Mouse (Mus musculus): Measurements from ENCODE around the gene Ak4.
"Not testable (repeated sequence)": the region's sequence is repeated elsewhere in the genome, so short reads cannot be mapped to it uniquely, and the experiment has no call there.

The Ak4 gene

DNA sequence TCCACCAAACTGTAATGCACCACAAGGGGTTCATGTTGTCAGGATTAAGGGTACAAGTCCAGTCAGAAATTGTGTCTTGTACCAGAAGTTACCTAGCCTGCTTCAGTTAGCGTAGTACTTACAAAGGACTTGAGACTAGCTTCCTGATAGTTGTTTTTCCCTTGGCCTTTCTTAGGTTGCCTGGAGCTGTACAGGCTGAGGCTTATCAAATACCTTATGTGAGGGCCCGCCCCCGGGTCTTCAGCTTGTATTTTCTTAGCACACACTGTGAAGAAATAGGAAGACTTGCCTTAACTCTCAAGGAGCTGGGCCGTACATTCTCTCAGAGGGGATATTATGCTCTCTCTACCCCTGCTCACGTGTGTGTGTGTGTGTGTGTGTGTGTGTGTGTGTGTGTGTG lies 4.5 kb downstream of the Ak4 start:
- no peak for DNase-seq (ENCODE audit: low read depth, low spot score)

DNA sequence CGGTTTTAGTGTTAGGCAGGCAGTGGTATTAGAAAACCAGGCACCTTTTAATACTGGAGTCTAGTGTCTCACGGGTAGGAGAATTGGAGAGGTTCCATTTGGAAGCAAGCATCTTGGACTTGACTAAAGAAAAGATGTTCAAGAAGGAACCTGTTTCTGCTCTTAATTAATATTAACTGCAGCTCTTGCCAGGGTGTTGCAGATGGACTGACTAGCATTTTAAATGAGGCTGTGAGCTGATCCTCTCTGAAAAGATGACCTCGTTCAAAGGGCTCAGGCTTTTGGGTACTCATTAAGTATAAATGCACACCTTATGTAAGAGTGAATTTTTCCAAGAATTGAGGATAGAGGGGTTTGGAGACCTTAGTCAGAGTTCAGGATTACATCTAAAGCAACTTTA lies 5.4 kb downstream of the Ak4 start:
- no peak for DNase-seq (ENCODE audit: low read depth, low spot score)

DNA sequence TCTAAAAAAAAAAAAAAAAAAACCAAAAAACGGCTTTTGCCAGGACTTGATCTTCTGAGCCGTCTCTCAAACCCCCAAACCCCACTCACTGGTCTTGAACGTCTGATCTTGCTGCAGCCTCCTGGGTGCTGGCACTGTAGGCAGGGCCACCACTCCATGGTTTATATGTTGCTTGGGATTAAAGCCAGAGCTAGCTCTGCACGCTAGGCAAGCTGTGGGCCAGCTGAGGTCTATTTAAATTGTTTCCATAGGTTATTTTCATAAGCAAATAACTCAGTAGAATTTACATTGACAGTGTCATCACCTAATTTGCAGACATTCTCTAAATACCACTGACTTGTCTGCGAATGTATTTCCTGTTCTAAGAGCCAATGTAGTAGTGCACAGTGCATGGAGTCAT lies 6.0 kb downstream of the Ak4 start:
- no peak for DNase-seq (ENCODE audit: low read depth, low spot score)

DNA sequence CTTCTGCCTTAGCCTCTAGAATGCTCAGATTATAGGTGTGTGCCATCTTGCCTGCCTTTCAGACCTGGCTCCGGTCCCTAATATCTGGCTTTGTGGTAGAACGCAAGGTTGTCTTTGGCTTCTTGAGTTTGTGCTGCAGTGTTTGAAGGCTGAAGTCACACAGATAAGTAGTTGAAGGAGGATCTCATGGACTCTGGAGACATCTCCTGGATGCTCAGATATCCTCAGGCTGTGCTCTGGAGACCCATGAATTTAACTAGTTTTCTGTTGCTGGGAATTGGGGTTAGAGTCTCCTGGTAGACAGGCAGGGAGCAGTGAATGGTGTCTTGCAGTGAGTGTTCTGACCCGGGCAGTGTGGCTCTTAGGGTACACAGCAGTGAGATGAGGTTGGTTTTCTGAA lies 6.6 kb downstream of the Ak4 start:
- no peak for DNase-seq (ENCODE audit: low read depth, low spot score)

DNA sequence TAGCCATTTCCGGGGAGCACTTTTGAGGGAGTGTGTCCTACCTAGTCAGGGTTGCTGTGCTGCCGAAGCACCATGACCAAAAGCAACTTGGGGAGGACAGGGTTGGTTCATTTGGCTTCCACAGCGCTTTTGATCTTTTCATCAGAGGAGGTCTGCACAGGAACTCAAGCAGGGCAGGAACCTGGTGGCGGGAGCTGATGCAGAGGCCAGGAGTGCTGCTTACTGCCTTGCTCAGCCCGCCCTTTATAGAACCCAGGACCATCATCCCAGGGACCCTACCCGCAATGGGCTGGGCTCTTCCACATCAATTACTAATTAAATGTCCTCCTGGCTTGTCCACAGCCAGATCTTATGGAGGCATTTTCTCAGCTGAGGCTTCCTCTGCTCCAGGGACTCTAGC lies 7.5 kb downstream of the Ak4 start:
- DNase-seq (ENCODE audit: low read depth, low spot score) = no peak

DNA sequence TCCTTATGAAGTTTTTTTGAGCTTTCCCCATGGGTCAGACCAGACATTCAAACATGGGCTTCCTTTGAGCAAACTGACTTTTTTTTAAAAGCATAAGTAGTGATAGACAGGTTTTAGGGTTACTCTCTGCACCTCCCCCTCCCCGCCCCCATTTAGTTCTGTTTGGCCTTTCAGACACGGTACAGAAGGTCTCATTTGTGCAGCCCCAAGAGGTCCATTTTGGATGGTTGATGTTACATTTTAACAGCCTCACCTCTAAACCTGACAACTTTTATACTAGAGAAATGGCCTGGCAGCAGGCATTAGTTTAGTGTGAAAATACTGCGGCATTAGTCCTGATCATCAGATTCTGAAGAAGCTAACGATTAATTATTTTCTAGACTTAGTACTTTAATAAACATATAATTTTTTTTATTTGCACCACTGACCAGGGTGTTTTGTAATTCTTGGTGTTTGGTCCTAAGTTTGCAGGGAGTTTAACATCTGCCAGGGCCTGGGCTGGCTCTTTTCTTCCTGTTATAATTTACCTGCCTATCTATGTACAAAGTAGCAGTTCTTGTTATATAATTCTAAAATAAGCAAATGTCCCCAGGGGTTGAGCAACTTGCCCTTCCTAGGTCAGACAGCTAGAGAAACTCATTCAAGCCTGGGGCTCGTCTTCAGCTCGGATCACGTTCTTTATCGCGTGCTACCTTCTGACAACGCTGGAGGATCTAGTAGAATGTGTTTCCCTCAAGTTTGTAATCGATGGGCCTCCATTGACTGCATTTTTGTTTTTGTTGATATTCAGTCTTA lies 9.0 kb downstream of the Ak4 start:
- DNase-seq (ENCODE audit: low read depth, low spot score) = no peak

DNA sequence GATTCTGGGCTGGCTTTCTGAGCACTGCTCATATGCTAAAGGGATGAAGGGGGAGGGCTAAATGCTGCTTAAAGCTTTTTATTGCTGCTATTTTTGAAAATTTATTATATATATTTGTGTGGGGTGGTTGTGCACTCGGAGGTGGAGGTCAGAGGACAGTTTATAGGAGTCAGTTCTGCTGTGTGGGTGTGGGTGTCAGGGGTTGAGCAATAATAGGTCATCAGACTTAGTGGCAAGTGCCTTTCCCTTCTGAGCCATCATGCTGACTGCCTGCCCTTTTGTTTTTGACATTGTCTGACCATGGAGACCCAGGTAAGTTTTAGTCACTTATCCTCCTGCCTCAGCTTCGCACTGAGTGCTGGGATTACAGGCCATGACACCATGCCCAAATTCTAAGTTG lies 10.0 kb downstream of the Ak4 start:
- DNase-seq (ENCODE audit: low read depth, low spot score) = no peak

DNA sequence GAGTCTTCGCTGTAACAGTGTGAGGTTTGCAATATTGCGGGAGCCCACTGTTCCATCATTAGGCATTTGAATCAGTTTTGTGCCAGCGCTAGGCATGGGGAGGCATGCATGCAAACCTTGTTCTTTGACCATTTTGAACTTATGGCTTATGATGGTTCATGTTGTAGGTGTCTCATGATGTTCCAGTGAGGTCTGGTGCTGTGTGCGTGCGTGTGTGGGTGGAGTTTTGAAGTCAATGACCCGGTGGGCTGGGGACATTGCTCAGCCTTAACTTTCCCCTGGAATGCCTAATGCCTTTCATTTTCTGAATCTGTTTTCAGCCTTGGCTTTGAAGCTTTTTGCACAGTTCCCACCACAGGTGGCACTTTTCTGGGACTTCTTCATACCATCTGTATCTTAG lies 10.9 kb downstream of the Ak4 start:
- no peak for DNase-seq (ENCODE audit: low read depth, low spot score)

DNA sequence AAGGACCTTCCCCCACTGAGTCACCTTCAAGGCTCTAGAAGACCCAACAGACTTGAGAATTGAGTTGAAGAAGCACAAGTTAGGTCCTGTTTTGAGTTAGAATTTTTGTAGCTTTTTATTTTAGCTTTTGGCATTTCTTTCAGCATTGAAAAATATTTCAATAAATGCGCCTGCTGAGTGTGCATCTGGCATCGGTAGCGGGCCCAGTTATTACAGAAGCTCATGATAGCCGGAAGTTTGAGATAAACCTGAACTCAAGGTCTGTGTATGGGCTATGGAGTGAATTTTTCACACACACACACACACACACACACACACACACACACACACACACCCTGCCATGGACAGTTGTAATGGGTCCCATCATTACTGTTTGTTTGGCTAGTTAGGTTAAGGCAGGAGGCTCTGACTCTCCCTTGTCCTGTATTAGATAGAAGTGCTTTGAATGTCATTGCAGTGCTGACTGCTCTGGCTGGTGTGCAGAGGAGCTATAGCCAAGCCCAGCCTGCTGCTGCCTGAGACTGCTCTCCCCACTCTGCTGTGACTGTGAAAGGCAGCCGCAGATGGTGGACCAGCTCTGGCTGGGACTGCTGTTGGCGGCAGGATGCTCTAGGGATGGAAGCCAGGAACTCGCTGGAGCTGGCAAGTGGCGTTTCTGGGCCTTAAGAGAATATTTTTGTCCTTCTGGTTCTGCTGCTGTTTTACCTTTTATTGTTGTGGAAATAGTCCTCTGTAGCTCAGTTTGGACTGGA lies 17.9 kb downstream of the Ak4 start:
- DNase-seq (ENCODE audit: low read depth, low spot score) = no peak

DNA sequence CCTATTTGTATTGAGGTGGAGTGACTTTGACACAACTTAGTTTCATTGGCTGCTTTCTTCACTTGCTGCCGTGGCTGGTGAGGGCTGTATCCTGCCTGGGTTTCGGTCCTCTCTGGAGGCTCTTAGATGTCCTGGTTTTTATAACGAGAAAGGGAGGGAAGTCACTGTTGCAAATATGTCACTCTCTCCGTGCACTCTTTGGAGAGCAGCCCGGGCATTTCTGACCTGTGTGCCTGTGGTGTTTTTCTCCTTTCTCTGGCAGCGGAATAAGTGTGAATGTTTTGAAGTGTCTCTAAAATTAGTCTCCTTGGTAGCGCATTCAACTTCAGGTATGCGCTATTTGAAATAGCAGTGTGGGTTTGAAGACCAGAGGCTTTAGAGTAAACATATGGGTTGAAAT lies 19.2 kb downstream of the Ak4 start:
- no peak for DNase-seq (ENCODE audit: low read depth, low spot score)

DNA sequence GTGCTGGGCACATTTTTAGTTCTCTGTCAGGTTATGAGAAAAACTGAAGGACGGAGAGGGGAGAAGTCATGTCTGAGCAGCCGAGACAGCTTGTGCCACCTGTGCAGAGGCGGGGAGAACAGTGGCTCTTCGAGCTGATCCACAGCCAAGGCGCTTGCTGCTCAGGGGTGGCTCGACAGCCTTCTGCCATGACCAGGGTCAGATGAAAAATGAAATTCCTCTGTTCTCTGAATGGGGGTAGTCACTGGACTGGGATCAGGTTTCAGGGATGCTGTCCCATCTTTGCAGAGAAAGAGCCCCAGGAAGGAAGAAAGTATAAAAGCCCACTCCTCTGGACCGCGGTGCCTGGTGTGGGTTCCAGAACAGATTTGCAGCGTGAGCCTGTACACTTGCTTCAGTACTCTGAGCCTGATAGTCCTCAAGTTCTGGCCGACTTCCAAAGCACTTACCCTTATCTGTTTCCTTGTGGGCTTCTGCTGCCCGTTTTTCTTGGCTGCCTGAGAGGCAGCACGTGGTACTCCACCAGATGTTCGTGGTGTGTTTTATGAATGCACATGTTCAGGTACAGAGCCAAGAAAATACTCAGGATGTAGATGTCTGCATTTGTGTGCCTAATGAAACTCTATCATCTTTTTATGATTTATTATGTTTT lies 20.8 kb downstream of the Ak4 start:
- DNase-seq (ENCODE audit: low read depth, low spot score) = no peak

DNA sequence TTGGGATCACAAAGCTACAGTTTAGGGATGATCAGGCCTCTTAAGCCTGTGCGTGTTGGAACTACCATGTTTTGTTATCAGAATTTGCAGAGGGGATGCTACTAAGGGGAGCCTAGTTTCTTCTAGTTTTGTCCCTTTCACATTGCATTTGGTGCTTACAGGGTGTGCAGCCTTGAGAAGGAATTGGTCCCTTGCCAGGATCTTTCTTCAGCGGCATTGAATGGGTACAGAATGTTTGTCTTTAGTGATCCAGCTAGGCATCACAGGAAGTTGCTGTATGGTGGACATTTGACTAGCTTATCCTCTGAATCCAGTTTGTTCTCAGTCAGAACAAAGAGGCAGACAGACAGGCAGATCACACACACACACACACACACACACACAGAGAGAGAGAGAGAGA lies 23.7 kb downstream of the Ak4 start:
- no peak for DNase-seq (ENCODE audit: low read depth, low spot score)

DNA sequence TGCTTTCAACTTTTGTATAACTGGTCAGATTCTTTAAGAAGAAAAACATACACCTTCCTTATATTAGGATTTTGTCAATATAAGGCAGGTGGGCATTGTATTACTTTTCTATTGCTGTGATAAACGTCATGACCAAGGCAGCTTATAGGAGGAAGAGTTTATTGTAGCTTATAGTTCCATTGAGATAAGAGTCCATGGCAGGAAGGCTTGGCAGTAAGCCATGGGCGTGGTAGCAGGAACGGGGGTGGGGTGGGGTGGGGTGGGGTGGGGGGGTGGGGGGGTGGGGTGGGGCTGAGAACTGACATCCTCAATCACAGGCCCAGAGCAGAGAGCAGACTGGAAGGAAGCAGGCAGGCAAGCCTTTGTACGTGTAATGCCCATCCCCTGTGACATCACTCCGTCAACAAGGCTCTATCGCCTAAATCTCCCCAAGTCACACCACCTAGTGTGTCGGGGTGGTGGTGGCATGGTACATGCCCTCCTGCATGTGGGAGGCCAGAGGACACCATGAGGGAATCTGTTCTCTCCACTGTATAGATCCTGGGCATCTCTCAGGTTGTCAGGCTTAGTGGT lies 24.4 kb downstream of the Ak4 start:
- DNase-seq (ENCODE audit: low read depth, low spot score) = no peak

DNA sequence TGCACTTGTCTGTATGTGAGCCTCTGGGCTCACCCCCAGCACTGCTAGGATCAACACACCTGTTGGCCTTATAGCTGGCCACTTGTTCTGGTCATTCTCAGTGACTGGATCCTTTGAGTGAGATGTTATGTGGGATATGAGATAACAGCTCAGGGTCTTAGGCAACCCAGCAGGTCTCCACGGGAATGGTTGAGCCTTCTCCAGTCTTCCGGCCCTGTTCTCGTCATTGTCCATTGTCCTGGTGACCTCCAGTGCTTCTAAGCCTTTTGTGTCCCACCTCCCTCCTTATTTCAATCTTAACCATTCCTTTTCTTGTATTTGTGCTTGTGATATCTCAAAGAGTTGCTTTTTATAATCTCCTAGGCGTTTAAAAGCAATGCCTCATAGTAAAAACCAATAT lies 26.6 kb downstream of the Ak4 start:
- DNase-seq (ENCODE audit: low read depth, low spot score) = no peak

DNA sequence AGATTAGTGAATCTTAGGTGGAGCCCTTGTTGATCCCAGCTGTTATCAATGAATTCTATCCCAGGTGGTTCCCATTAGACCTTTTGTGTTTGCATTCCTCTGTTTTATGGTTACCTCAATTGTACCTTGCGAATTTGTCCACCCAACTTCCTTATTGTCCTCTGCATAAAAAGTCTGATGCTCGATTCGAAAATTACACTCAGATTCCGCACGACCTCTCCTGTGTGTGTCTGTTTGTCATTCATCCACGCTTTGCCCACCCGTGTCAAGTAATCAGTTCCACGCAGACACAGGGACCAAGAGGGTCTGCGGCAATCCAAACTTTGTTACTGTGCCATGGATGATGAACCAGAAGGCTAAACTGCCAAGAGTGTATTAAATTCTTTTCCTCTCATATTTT lies 27.5 kb downstream of the Ak4 start:
- not testable (repeated sequence) for DNase-seq (ENCODE audit: low read depth, low spot score)

DNA sequence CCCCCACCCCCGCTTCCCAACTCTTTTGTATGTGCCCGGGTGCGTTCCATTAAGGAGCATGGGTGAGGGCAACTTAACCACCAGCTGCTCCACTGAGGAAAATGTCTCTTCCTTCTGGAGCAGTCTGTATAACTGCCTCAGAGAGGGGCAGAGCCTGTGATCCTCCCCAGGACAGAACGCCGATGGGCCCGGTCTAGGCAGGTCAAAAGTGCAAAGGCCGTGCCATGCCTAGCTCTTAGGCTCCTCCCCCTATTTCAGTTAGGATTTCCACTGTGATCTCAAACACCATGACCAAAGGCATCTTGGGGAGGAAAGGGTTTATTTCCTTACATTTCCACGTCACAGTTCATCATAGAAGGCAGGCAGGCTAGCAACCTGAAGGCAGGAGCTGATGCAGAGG lies 29.6 kb downstream of the Ak4 start:
- no peak for DNase-seq (ENCODE audit: low read depth, low spot score)

DNA sequence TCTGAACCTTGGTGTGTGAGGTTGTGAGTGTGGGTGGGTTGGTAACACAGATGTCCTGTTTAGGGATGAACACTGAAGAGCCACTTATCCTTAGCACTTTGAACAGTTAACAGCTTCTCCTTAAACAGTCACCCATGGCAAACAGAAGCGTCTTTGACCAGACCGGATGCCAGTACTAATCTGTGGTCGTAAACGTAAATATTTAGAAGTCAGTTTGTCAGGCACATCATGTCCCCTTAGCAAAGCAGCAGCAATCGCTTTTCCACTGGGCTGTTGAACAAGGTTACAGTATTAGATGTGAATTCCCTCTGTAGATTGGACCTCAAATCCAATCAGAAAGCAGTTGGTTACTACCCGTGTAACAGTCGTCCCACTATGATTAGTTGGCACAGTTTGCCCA lies 30.3 kb downstream of the Ak4 start:
- no peak for DNase-seq (ENCODE audit: low read depth, low spot score)

DNA sequence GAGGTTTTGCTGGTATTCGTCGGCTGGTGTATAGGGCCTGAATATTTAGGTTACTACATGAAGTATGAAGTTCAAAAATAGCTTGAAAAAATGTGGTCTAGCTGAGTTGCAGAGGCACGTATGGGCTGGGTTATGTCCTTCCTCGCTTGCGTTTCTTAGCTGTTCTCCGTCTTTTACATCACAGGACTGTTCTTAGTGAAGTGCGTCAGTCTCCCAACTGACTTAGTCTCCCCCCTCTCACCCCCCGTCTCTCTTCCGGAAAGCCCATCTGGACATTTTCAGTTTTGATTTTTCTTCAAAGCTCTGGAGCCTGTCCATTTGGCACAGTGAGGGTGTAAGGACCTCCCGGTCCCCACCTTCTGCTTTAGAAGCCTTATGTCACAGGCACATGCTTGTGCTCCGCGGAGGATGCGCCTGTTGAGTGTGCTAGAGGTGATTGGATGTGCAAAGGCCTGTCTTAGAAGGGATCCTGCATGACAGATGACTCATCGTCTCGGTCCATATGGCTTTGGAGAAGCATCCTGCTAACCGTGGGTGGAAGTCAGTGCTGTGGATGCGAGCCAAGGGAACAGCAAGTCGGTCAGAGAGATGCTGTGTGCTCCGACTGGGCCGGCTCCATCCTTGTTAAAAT lies 31.2 kb downstream of the Ak4 start:
- DNase-seq (ENCODE audit: low read depth, low spot score) = no peak

DNA sequence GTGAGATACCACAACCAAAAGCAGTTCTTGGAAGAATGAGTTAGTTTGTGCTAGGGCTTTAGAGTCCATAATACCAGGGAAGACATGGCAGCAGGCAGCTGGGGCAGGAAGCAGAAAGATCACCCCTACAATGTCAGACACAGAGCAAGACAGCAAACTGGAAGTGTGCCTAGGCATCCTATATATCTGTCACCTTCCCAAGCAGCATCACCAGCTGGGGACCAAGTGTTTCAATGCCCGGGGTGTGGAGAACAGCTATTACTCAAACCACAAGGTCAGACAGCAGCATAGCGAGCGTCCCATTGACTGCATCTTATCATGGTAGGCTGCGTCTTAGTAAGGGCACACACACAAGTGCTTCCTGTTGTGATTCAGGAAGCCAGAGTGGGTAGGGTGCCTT lies 32.0 kb downstream of the Ak4 start:
- no peak for DNase-seq (ENCODE audit: low read depth, low spot score)

DNA sequence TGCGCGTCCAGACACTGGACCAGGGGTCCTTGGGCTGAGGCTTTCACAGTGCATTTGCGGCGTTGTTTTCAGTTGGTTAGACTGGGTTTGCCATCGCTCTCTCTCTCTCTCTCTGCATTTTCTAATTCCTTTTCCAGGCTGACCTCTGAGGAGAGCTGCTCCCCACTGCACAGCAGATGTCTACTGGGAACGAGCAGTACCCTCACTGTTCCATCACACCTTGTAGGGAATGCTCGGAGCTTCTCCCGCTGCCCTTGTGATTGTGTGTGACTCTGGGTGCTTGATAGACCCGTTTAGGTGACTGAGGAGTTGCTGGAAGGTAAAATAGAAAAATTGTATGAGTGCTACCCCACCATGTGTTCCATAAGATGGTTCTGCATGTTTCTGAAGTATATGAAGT lies 33.8 kb downstream of the Ak4 start:
- DNase-seq (ENCODE audit: low read depth, low spot score) = no peak

DNA sequence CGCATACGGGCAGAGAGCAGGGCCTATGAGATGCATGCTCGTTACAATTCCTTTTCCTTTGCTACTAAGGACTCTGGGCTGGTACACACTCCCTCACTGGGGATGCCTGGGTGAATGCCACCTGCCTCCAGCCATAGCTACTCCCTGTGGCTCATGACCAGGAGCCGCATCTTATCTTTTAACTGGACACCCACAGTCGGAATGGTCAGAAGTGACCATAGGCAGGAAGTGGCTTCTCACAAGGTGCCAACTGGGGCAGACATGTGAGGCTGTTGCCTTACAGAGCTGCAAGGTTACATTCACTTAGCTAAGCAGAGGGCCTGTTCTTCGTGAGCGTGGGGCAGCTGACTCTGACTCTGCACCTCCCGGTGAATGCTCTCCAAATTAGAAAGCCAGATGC lies 38.1 kb downstream of the Ak4 start:
- DNase-seq (ENCODE audit: low read depth, low spot score) = no peak

DNA sequence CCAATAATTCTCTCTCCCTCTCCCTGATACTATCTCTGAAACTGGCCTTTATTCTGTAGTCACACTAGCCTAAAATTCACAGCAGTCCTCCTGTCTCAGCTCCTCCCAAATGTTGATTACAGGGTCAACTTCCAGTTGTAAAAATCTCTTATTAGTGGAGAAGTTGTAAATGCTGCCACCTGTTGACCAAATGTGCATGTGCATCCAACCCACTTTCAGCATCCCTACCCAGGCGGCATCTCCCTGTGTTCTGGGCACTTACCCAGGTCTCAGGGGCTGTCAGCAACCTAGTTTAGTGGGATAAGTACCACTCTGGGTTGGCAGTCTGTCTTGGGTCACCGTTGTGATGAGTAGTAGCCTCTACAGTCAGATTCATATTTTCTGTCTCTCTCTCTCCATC lies 39.3 kb downstream of the Ak4 start:
- peak; percentile 37 for DNase-seq (ENCODE audit: low read depth, low spot score)
